Mouse (Mus musculus) olfactory bulb, adult 2 months (tissue): ENCODE data around the gene Gdpd5.

Experiments used
- CTCF ChIP-seq: fragments of 200-500 bp; IDR thresholded peaks from 2 replicates; pipeline ENCODE4 v1.5.1; 2012; ENCODE audit warnings: low read depth, mild to moderate bottlenecking, low read length, moderate library complexity; ENCODE audit not compliant: insufficient read depth
- POLR2A ChIP-seq: fragments of 200-500 bp; IDR thresholded peaks from 2 replicates; pipeline ENCODE4 v1.6.1; 2012; ENCODE audit warnings: mild to moderate bottlenecking, low read depth, low read length, moderate library complexity; ENCODE audit not compliant: insufficient read depth

DNA sequence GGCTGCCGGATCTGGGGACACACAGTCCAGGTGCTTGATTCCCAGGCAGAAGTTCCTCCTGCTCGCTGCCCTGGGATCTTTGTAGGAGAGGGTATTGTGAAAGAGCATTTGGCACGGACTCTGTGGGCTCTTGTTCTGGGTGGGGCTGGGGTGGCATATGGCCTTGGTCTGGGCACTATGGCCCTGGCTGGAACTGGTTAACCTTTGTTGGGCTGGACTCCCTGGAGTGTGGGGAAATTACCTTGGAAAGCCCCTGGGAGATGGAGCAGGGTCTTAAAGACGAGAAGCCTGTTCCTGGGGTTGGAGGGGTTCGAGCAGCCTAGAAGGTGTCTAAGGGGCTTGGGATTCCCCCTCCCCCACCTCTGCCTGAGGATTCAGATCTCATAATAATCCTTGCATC lies 2.0 kb downstream of the Gdpd5 start:
- no peak for TF ChIP-seq POLR2A
- TF ChIP-seq CTCF = no peak
